Mouse (Mus musculus): ENCODE data around the gene Bzw2. TPM values are rescaled to one million over a fixed set of nuclear protein-coding genes. Genes with fewer than 3 reads are reported as not detected.

The Bzw2 gene
- polyA plus RNA-seq, 1 experiment from 2014 or later = 122 TPM

GRCm38 (mm10) chr12:36085380-36085779 lies 72.5 kb downstream of the Bzw2 start:
- Histone ChIP-seq H3K9me3 (ENCODE audit: control insufficient read depth, low read length) (no peaks in the 10 kb centered on the region), H3K27me3 (ENCODE audit: control insufficient read depth, insufficient read depth, low read length) (no peaks in the 10 kb centered on the region), H3K27ac (replicated peaks) (no peak overlapping the region), H3K4me2 (replicated peaks; ENCODE audit: low read depth) (no peak overlapping the region), H3K4me1 (replicated peaks; ENCODE audit: control insufficient read depth, insufficient read depth) (no peaks in the 10 kb centered on the region), H3K36me3 (ENCODE audit: control insufficient read depth, insufficient read depth, low read length) (no peaks in the 10 kb centered on the region), H3K4me3 (ENCODE audit: low read depth, low read length) (no peak overlapping the region), H3K9ac (ENCODE audit: low read length) (no peak overlapping the region)
- no peak for TF ChIP-seq EP300 (optimal IDR thresholded peaks at IDR 0.05)
- no peak for TF ChIP-seq CTCF (IDR thresholded peaks at IDR 0.05; ENCODE audit: low read depth)
- DNase-seq (ENCODE audit: low spot score) = no peak
- WGBS = 84% methylated on average over 2 of the region's 2 CpGs
- no peak for ATAC-seq (ENCODE audit: low FRiP score, low TSS enrichment)

- Histone ChIP-seq H3K4me2 (replicated peaks; ENCODE audit: low read depth) (no peak overlapping the region), H3K36me3 (ENCODE audit: control insufficient read depth, insufficient read depth, low read length) (no peaks in the 10 kb centered on the region), H3K4me1 (replicated peaks; ENCODE audit: control insufficient read depth, insufficient read depth) (no peaks in the 10 kb centered on the region), H3K27ac (replicated peaks) (no peak overlapping the region), H3K4me3 (ENCODE audit: low read depth, low read length) (no peak overlapping the region), H3K27me3 (ENCODE audit: control insufficient read depth, insufficient read depth, low read length) (no peaks in the 10 kb centered on the region), H3K9ac (ENCODE audit: low read length) (no peak overlapping the region), H3K9me3 (ENCODE audit: control insufficient read depth, low read length) (no peaks in the 10 kb centered on the region)
- WGBS = 64% methylated on average over 4 of the region's 4 CpGs
- ATAC-seq (ENCODE audit: low FRiP score, low TSS enrichment) = no peak
- TF ChIP-seq EP300 (optimal IDR thresholded peaks at IDR 0.05) (no peak), CTCF (IDR thresholded peaks at IDR 0.05; ENCODE audit: low read depth) (no peak)
- DNase-seq (ENCODE audit: low spot score) = no peak
Observed at GRCm38 (mm10) chr12:36078101-36078899, 79.6 kb downstream of the Bzw2 start.

GRCm38 (mm10) chr12:36072860-36073259 lies 85.0 kb downstream of the Bzw2 start:
- no peak overlapping the region for H3K4me2 ChIP-seq (replicated peaks; ENCODE audit: low read depth)
- H3K9me3 ChIP-seq (ENCODE audit: control insufficient read depth, low read length) = no peaks in the 10 kb centered on the region
- H3K27me3 ChIP-seq (ENCODE audit: control insufficient read depth, insufficient read depth, low read length) = no peaks in the 10 kb centered on the region
- WGBS = 29% methylated on average over 5 of the region's 5 CpGs
- no peaks in the 10 kb centered on the region for H3K36me3 ChIP-seq (ENCODE audit: control insufficient read depth, insufficient read depth, low read length)
- no peak overlapping the region for H3K27ac ChIP-seq (replicated peaks)
- no peak overlapping the region for H3K4me3 ChIP-seq (ENCODE audit: low read depth, low read length)
- no peak overlapping the region for H3K9ac ChIP-seq (ENCODE audit: low read length)
- TF ChIP-seq EP300 (optimal IDR thresholded peaks at IDR 0.05) (no peak), CTCF (IDR thresholded peaks at IDR 0.05; ENCODE audit: low read depth) (no peak)
- no peak for DNase-seq (ENCODE audit: low spot score)
- no peaks in the 10 kb centered on the region for H3K4me1 ChIP-seq (replicated peaks; ENCODE audit: control insufficient read depth, insufficient read depth)
- no peak for ATAC-seq (ENCODE audit: low FRiP score, low TSS enrichment)

GRCm38 (mm10) chr12:36070231-36070630 lies 87.6 kb downstream of the Bzw2 start:
- Histone ChIP-seq H3K9ac (ENCODE audit: low read length) (no peak overlapping the region), H3K4me3 (ENCODE audit: low read depth, low read length) (no peak overlapping the region), H3K9me3 (ENCODE audit: control insufficient read depth, low read length) (no peaks in the 10 kb centered on the region), H3K27ac (replicated peaks) (no peak overlapping the region), H3K4me1 (replicated peaks; ENCODE audit: control insufficient read depth, insufficient read depth) (no peaks in the 10 kb centered on the region), H3K4me2 (replicated peaks; ENCODE audit: low read depth) (no peak overlapping the region), H3K27me3 (ENCODE audit: control insufficient read depth, insufficient read depth, low read length) (no peaks in the 10 kb centered on the region), H3K36me3 (ENCODE audit: control insufficient read depth, insufficient read depth, low read length) (no peaks in the 10 kb centered on the region)
- DNase-seq (ENCODE audit: low spot score) (no peak), ATAC-seq (ENCODE audit: low FRiP score, low TSS enrichment) (no peak)
- WGBS = 68% methylated on average over 4 of the region's 4 CpGs
- no peak for TF ChIP-seq CTCF (IDR thresholded peaks at IDR 0.05; ENCODE audit: low read depth)

- TF ChIP-seq CTCF (IDR thresholded peaks at IDR 0.05; ENCODE audit: low read depth) (no peak), EP300 (optimal IDR thresholded peaks at IDR 0.05) (no peak)
- H3K27ac ChIP-seq (replicated peaks) = no peak overlapping the region
- H3K36me3 ChIP-seq (ENCODE audit: control insufficient read depth, insufficient read depth, low read length) = no peaks in the 10 kb centered on the region
- no peak for ATAC-seq (ENCODE audit: low FRiP score, low TSS enrichment)
- no peaks in the 10 kb centered on the region for H3K4me1 ChIP-seq (replicated peaks; ENCODE audit: control insufficient read depth, insufficient read depth)
- no peaks in the 10 kb centered on the region for H3K27me3 ChIP-seq (ENCODE audit: control insufficient read depth, insufficient read depth, low read length)
- H3K4me3 ChIP-seq (ENCODE audit: low read depth, low read length) = no peak overlapping the region
- no peak overlapping the region for H3K4me2 ChIP-seq (replicated peaks; ENCODE audit: low read depth)
- no peak overlapping the region for H3K9ac ChIP-seq (ENCODE audit: low read length)
- WGBS = 92% methylated on average over 2 of the region's 2 CpGs
- DNase-seq (ENCODE audit: low spot score) = no peak
- H3K9me3 ChIP-seq (ENCODE audit: control insufficient read depth, low read length) = no peaks in the 10 kb centered on the region
Observed at GRCm38 (mm10) chr12:36067538-36067937, 90.3 kb downstream of the Bzw2 start.

- Histone ChIP-seq H3K4me2 (replicated peaks; ENCODE audit: low read depth) (no peak overlapping the region), H3K4me1 (replicated peaks; ENCODE audit: control insufficient read depth, insufficient read depth) (no peaks in the 10 kb centered on the region), H3K36me3 (ENCODE audit: control insufficient read depth, insufficient read depth, low read length) (no peaks in the 10 kb centered on the region), H3K9me3 (ENCODE audit: control insufficient read depth, low read length) (no peaks in the 10 kb centered on the region), H3K27ac (replicated peaks) (no peak overlapping the region), H3K27me3 (ENCODE audit: control insufficient read depth, insufficient read depth, low read length) (no peaks in the 10 kb centered on the region), H3K4me3 (ENCODE audit: low read depth, low read length) (no peak overlapping the region), H3K9ac (ENCODE audit: low read length) (no peak overlapping the region)
- no peak for ATAC-seq (ENCODE audit: low FRiP score, low TSS enrichment)
- WGBS = 79% methylated on average over 1 of the region's 1 CpGs
- DNase-seq (ENCODE audit: low spot score) = no peak
- TF ChIP-seq CTCF (IDR thresholded peaks at IDR 0.05; ENCODE audit: low read depth) = no peak
- no peak for TF ChIP-seq EP300 (optimal IDR thresholded peaks at IDR 0.05)
Observed at GRCm38 (mm10) chr12:36065911-36066310, 92.0 kb downstream of the Bzw2 start.
